Mouse (Mus musculus) heart, embryonic 10.5 days (tissue): ENCODE measurements around the gene A730009L09Rik. TPM values are rescaled to one million over a fixed set of nuclear protein-coding genes. Genes with fewer than 3 reads are reported as not detected.

ENCODE experiments used
- DNase-seq: peaks from one replicate; pipeline ENCODE4 v3.0.0-alpha.2; 2017; ENCODE audit warnings: low spot score
- H3K27ac ChIP-seq: fragments of 300-500 bp; sonication (generic); 2 replicates; pipeline ENCODE4 v1.5.1; 2016; ENCODE audit warnings: mild to moderate bottlenecking
- H3K27me3 ChIP-seq: fragments of 300-500 bp; sonication (generic); 2 replicates; pipeline ENCODE4 v1.6.1; 2016; ENCODE audit warnings: mild to moderate bottlenecking; ENCODE audit not compliant: poor library complexity, insufficient read depth, severe bottlenecking
- H3K36me3 ChIP-seq: fragments of 300-500 bp; sonication (generic); 2 replicates; pipeline ENCODE4 v1.6.1; 2016; ENCODE audit warnings: mild to moderate bottlenecking, moderate library complexity
- H3K4me1 ChIP-seq: fragments of 300-500 bp; sonication (generic); 2 replicates; pipeline ENCODE4 v1.6.1; 2016; ENCODE audit warnings: mild to moderate bottlenecking
- H3K4me3 ChIP-seq: fragments of 300-500 bp; sonication (generic); 2 replicates; pipeline ENCODE4 v1.5.1; 2016; ENCODE audit warnings: mild to moderate bottlenecking, moderate library complexity
- H3K9me3 ChIP-seq: fragments of 300-500 bp; sonication (generic); 2 replicates; pipeline ENCODE4 v1.6.1; 2016; ENCODE audit warnings: mild to moderate bottlenecking, moderate library complexity
- WGBS: fragments of 180-500 bp; shearing (Covaris S2); methylation state at CpG from one replicate; pipeline ENCODE4 v1.1.7; 2016; 5-methylcytosine and 5-hydroxymethylcytosine counted together
- polyA plus RNA-seq: library from polyadenylated mRNA; unstranded; fragments of >200 nt; fragmentation: Nextera tagmentation; extraction: Ambion mirVana; gene quantifications from 2 replicates; pipeline ENCODE4 v1.2.1, GENCODE M21; 2016

Gene A730009L09Rik
- polyA plus RNA-seq, 1 experiment from 2014 or later: not detected

DNA sequence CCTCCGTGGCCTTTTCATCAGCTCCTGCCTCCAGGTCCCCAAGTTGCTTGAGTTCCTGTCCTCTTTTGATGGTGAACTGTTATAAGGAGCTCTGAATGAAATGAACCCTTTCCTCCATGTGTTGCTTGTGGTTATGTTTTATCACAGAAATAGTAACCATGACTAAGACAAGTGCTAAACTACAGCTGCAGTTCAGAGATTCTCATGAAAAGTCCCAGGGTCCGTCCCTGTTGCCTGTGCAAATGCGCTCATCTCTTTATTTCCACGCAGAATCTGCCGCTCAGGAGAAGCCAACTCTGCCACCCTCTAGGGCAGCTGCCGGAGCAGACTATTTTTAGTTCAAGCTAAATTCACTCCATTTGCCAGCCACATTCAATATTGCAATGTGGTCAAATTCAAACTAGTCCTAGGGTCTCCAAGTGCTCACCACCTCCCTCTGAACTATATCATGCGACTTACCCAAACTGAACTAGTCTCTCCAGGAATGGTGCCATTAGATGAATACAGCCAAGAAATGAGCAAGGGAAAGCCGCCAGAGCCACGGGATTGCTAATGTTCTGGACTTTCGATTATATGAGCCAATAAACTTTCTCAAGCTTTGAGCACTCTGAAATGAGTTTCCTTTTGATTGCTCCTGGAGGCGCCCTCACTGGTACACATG, 7.2 kb downstream of the A730009L09Rik start:
- Histone ChIP-seq H3K4me3 (no peak overlapping the region), H3K36me3 (no peaks in the 10 kb centered on the region), H3K27me3 (no peaks in the 10 kb centered on the region), H3K4me1 (no peaks in the 10 kb centered on the region), H3K9me3 (no peaks in the 10 kb centered on the region), H3K27ac (no peak overlapping the region)
- 79% methylated on average over 11 of the region's 11 CpGs for WGBS
- DNase-seq: no peak

DNA sequence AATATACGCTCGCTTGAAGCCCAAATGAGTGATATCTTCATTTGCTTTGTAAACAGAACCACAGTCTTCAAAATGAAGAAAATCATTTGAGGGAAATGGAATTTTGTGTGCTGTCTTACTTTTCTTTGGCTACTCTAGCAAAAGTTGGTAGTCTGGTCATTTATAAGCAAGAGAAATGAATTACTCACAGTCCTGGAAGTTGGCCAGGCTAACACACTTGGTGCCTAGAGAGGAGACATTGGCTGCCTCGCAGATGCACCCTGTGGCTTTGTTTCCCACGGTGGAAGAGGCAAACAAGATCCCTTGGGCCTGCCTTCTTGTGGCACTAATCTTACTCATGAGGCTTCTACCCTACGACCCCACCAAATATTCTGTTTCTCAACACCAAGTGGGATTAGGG, 8.1 kb downstream of the A730009L09Rik start:
- H3K27me3 ChIP-seq: no peaks in the 10 kb centered on the region
- H3K4me1 ChIP-seq: no peaks in the 10 kb centered on the region
- no peak for DNase-seq
- no peaks in the 10 kb centered on the region for H3K9me3 ChIP-seq
- no peaks in the 10 kb centered on the region for H3K36me3 ChIP-seq
- no peak overlapping the region for H3K27ac ChIP-seq
- WGBS: 78% methylated on average over 5 of the region's 5 CpGs
- H3K4me3 ChIP-seq: no peak overlapping the region

DNA sequence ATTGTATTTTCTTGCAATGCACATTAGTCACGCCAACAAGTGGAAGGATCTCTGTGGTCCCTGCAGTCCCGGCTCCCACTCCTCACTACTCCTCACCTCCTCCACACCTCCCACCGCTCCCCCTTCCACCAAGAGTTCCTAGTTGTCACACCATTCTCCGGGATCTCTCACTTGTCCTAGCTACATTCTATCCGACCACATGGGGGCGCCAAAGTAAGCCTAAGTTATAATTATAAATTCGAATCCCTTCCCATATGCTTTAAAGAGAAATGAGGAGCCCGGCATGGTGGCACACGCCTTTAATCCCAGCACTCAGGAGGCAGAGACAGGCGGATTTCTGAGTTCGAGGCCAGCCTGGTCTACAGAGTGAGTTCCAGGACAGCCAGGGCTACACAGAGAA, 12.5 kb downstream of the A730009L09Rik start:
- no peak for DNase-seq
- Histone ChIP-seq H3K9me3 (no peaks in the 10 kb centered on the region), H3K27me3 (no peaks in the 10 kb centered on the region), H3K27ac (no peak overlapping the region), H3K4me1 (no peaks in the 10 kb centered on the region), H3K36me3 (no peaks in the 10 kb centered on the region), H3K4me3 (no peak overlapping the region)
- 54% methylated on average over 11 of the region's 11 CpGs for WGBS

DNA sequence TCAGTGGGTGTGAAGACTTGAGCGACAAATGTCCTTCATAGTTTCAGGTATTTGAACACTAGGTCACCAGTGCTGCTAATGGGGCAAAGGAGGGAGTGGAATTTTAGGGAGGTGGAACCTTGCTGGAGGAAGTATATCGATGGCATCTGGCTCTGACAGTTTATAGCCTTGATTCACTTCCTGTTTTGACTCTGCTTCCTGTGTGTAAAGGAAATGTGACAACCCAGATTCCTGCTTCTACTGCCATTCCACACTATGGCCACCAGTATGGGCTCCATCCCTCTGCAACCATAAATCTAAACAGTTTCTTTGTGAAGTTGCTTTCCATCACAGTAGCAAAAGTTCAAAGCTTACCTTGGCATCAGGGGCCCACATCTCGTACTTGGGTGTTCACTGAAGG, 17.9 kb downstream of the A730009L09Rik start:
- Histone ChIP-seq H3K4me1 (no peaks in the 10 kb centered on the region), H3K27ac (no peak overlapping the region), H3K36me3 (no peaks in the 10 kb centered on the region), H3K27me3 (no peaks in the 10 kb centered on the region), H3K9me3 (no peaks in the 10 kb centered on the region), H3K4me3 (no peak overlapping the region)
- 75% methylated on average over 3 of the region's 3 CpGs for WGBS
- DNase-seq: no peak

DNA sequence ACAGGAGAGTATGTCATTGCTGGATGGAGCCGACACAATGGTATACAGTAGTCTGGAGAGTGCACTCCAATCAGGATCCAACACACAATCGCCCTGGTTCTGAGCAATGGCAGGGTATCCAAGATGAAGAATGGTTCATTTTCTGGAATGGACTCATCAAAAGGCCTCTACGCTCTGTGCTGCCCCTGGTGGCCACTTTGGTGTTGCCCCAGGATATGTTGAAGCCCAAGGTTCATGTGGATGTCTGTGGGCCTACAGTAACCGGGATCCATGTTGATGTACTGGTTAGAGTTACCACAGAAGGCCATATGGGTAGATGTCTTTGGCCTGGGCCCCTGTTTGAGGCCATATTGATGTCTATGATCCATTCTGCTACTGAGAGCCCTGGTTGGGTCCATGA, 31.1 kb downstream of the A730009L09Rik start:
- H3K4me3 ChIP-seq: no peak overlapping the region
- no peaks in the 10 kb centered on the region for H3K9me3 ChIP-seq
- H3K27ac ChIP-seq: no peak overlapping the region
- H3K27me3 ChIP-seq: no peaks in the 10 kb centered on the region
- no peaks in the 10 kb centered on the region for H3K4me1 ChIP-seq
- no peaks in the 10 kb centered on the region for H3K36me3 ChIP-seq
- DNase-seq: no peak
- 79% methylated on average over 4 of the region's 4 CpGs for WGBS

DNA sequence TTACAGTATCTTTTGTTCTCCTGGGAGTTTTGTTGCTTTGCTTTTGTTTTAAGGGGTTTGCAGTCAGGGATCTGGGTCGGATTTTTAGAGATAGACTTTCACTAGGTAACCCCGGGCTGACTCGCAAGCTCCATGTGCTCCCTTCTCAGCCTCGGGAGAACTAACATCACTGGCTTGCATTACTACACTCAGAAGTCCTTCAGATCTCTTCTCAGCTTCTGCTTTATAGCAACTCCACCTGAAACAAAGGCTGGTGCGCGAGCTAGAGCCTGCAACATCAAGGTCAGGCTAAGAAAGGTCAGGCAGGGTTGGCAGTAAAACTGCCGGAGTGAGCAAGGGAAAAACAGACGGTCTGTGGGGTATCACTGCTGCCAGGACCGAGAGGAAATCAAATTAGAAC, 34.2 kb downstream of the A730009L09Rik start:
- no peaks in the 10 kb centered on the region for H3K36me3 ChIP-seq
- DNase-seq: no peak
- no peaks in the 10 kb centered on the region for H3K27me3 ChIP-seq
- H3K9me3 ChIP-seq: no peaks in the 10 kb centered on the region
- WGBS: 49% methylated on average over 9 of the region's 9 CpGs
- no peak overlapping the region for H3K27ac ChIP-seq
- no peaks in the 10 kb centered on the region for H3K4me1 ChIP-seq
- no peak overlapping the region for H3K4me3 ChIP-seq

DNA sequence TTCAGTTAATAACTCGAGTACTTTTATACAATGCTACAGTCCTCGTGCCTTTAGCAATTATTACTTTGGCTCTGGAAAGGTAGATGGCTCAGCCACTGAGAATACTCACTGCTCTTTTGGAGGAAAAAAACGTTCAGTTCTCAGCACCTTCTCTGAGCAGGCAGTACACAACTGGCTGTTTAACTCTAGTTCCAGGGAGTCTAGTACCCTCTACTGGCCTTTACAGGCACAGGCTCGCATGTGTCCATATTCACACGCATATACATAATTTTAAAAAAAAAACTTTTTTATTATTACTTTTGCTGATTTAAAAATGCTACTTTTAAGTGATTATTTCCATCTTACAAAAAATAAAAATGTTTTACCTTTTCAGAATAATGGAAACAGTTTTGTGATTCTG, 35.5 kb downstream of the A730009L09Rik start:
- no peak for DNase-seq
- H3K4me3 ChIP-seq: no peak overlapping the region
- H3K27me3 ChIP-seq: no peaks in the 10 kb centered on the region
- H3K27ac ChIP-seq: no peak overlapping the region
- no peaks in the 10 kb centered on the region for H3K36me3 ChIP-seq
- H3K9me3 ChIP-seq: no peaks in the 10 kb centered on the region
- WGBS: 79% methylated on average over 5 of the region's 5 CpGs
- 0 out of 2 replicates have a peak, but pooled peaks cover 4% of the 10 kb centered on the region for H3K4me1 ChIP-seq

DNA sequence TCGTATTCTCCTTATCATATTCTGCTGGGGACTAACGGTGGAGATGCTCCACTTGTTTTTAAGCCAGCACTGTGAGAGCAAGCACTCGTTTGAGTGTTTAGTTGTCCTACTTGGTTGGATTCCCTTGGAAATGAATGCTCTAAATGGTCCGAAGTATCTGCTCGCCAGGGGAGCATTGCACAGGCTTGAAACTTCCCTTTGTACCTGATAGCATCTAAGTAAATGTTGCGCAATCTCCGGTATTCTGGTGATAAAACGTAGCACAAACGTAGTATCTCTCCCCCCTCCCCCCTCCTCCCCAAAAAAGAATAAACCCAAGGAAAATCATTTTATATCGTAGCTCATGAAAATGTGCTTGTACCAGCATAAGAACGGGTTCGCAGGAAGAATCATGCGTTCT, 39.1 kb downstream of the A730009L09Rik start:
- no peak overlapping the region for H3K4me3 ChIP-seq
- no peak for DNase-seq
- H3K27me3 ChIP-seq: no peaks in the 10 kb centered on the region
- H3K36me3 ChIP-seq: no peaks in the 10 kb centered on the region
- H3K9me3 ChIP-seq: no peaks in the 10 kb centered on the region
- WGBS: 69% methylated on average over 13 of the region's 13 CpGs
- H3K4me1 ChIP-seq: 0 out of 2 replicates have a peak, but pooled peaks cover 4% of the 10 kb centered on the region
- H3K27ac ChIP-seq: no peak overlapping the region

DNA sequence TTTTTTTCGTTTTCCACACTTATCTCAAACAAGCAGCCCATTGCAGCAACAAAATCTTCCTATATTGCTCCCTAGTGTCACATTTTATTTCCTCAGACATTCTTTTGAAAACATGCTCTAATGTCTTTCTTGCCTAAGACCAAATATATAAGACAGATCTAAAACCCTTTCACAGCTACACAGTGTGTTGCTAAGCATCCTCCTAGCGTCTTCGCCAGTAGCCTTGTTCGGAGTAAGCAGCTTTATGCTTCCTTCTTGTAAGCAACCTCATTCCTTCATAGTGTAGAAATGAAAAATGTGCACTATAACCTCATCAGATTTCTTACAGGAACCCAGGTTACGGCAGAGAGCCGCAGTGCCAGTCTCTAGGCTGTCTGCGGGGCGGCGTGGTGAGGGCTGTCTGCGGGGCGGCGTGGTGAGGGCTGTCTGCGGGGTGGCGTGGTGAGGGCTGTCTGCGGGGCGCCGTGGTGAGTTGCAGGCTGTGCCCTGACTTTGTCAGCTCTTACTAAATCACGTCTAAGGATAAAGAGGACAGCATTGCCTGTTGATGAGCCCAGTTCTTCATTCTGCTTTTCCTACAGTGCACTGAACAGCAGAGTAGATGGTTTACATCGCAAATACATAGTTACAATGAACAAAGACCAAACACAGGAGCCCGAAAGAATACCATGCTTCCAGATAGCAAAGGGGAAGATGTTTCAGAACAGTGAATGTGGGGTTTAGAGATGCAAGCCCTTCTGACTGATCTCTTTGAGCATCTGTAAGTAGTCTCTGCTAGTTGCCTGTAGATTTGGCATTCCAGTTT, 43.4 kb downstream of the A730009L09Rik start:
- no peak for DNase-seq
- H3K4me3 ChIP-seq: no peak overlapping the region
- no peak overlapping the region for H3K27ac ChIP-seq
- 0 out of 2 replicates have a peak, but pooled peaks cover 4% of the 10 kb centered on the region for H3K4me1 ChIP-seq
- H3K27me3 ChIP-seq: no peaks in the 10 kb centered on the region
- H3K36me3 ChIP-seq: no peaks in the 10 kb centered on the region
- no peaks in the 10 kb centered on the region for H3K9me3 ChIP-seq
- 53% methylated on average over 20 of the region's 20 CpGs for WGBS

DNA sequence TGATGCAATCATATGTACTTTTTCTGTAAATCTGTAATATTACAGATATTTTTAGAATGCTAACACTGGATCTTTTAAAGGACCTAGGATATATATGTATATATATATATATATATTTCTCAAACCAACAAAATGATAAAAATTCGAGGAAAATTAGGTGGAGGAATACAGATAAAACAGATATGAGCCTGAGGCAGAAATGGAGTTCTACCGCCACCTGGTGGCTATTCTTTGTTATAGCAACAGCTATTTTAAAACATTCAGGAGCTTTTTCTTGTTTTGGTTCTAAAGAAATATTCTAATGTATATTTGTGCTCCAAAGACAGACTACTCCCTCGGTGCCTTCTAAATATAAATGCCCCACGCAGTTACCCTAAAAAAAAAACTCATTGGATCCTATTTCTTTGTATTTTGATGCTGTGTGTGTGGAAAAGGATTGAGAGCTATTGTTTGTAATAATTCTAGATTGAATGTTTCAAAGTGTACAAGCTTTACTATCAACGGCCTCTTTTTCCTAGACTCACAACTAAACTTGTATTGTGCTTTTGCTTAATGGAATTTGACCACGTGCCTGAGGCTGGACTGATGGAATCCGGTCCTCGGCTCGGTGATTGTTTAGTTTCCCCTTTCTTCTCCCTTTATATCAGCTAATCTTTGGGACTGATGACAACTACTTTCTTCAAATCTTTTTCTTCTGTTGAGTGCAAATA, 44.8 kb downstream of the A730009L09Rik start:
- 0 out of 2 replicates have a peak, but pooled peaks cover under 1% of the 10 kb centered on the region for H3K4me1 ChIP-seq
- no peak overlapping the region for H3K27ac ChIP-seq
- no peak for DNase-seq
- H3K4me3 ChIP-seq: no peak overlapping the region
- H3K9me3 ChIP-seq: no peaks in the 10 kb centered on the region
- H3K27me3 ChIP-seq: no peaks in the 10 kb centered on the region
- no peaks in the 10 kb centered on the region for H3K36me3 ChIP-seq
- WGBS: 28% methylated on average over 9 of the region's 9 CpGs

DNA sequence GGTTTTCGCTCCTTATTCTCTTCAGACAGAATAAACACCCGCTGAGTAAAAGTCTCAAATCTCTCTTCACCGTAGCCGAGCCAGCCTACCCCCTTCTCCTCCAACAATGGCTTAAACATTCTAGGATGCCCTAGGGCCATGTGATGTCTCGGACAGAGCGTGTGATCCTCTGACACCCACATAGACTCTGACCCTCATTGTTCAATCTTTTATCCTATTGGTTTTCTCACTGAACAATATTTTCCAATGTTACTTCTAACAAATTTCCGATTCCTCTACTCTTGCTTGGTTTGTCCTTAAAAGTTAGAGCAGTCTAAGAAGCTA, 45.3 kb downstream of the A730009L09Rik start:
- no peaks in the 10 kb centered on the region for H3K27me3 ChIP-seq
- whole genome bisulfite sequencing: 62% methylated on average over 7 of the region's 7 CpGs
- H3K27ac ChIP-seq: no peak overlapping the region
- H3K4me1 ChIP-seq: no peaks in the 10 kb centered on the region
- H3K36me3 ChIP-seq: no peaks in the 10 kb centered on the region
- DNase-seq: no peak
- H3K4me3 ChIP-seq: no peak overlapping the region
- no peaks in the 10 kb centered on the region for H3K9me3 ChIP-seq
